Mouse (Mus musculus): ENCODE results near the gene Ntn3. TPM values are rescaled to one million over a fixed set of nuclear protein-coding genes. Genes with fewer than 3 reads are reported as not detected.

Ntn3 gene
- polyA plus RNA-seq, 1 experiment from 2014 or later, result 7.3 TPM

DNA sequence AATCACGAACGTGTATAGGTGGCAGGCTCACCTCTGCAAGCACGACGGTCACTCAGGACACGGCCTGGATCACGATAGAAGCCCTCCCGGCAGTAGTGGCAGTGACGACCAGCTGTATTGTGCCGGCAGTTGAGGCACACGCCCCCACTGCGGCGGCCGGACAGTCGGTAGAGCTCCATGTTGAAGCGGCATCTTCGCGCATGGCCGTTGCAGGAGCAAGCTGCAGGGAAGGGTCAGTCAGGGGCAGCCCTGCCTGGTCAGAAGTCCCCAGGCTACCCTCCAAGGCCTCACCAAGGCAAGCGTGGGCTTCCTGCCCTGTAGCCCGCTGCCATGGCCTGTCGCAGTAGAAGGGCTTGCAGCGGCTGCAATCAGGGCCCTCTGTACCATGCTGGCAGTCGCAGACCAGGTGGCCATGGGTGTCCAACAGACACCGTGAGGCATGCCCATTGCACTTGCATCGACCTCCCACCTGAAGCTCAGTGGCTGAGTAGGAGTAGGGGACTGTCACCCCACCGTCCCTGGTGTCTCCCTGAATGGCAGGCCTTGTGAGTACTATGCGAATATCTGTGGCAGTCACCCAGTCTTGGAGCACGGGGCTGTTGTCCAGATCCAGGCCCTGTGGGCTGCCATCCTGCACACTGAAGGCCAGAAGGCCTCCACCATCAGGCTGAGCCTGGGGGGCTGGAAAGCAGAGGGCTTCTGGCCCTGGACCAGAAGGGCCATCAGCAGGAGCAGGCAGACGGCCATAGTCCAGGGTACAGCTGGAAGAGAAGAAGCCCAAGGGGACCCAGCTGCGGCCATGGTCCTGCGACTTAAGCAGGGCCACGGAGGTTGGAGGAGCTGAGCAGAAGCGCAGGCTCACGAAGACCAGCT is 1.3 kb downstream of the Ntn3 start:
- peaks cover 95% of the 10 kb centered on the region for H3K4me1 ChIP-seq (replicated peaks)
- WGBS, result 45% methylated on average over 34 of the region's 34 CpGs
- peak overlapping the region; percentile 92 for H3K27ac ChIP-seq
- no peak for DNase-seq (ENCODE audit: low spot score)
- H3K36me3 ChIP-seq, result no peaks in the 10 kb centered on the region
- H3K27me3 ChIP-seq (ENCODE audit: insufficient read depth, poor library complexity, severe bottlenecking), result peaks cover 48% of the 10 kb centered on the region
- peak overlapping the region; percentile 79 for H3K4me3 ChIP-seq
- H3K9me3 ChIP-seq, result no peaks in the 10 kb centered on the region

- 5% methylated on average over 62 of the region's 62 CpGs for WGBS
- H3K27ac ChIP-seq, result peak overlapping the region; percentile 88
- peaks cover 89% of the 10 kb centered on the region for H3K4me1 ChIP-seq (replicated peaks)
- peak overlapping the region; percentile 79 for H3K4me3 ChIP-seq
- H3K36me3 ChIP-seq, result no peaks in the 10 kb centered on the region
- H3K9me3 ChIP-seq, result no peaks in the 10 kb centered on the region
- H3K27me3 ChIP-seq (ENCODE audit: insufficient read depth, poor library complexity, severe bottlenecking), result peaks cover 48% of the 10 kb centered on the region
- peak; percentile 67 for DNase-seq (ENCODE audit: low spot score)
Observed at GRCm38 (mm10) chr17:24206451-24207351, 2.6 kb downstream of the Ntn3 start.

GRCm38 (mm10) chr17:24205908-24206361 is 3.4 kb downstream of the Ntn3 start:
- Histone ChIP-seq H3K27ac (peak overlapping the region; percentile 88), H3K36me3 (no peaks in the 10 kb centered on the region), H3K4me3 (peak overlapping the region; percentile 79), H3K4me1 (replicated peaks) (peaks cover 81% of the 10 kb centered on the region), H3K27me3 (ENCODE audit: insufficient read depth, poor library complexity, severe bottlenecking) (peaks cover 41% of the 10 kb centered on the region), H3K9me3 (no peaks in the 10 kb centered on the region)
- no peak for DNase-seq (ENCODE audit: low spot score)
- 6% methylated on average over 15 of the region's 15 CpGs for WGBS

GRCm38 (mm10) chr17:24205284-24205888 is 3.9 kb downstream of the Ntn3 start, which contains the start of gene Tbc1d24:
Tbc1d24 (minus strand) TSS chr17:24205562.
- peak within 1 kb of the TSS; percentile 88 for H3K27ac ChIP-seq
- H3K4me1 ChIP-seq (replicated peaks), result peaks cover 76% of the 10 kb centered on the region
- DNase-seq (ENCODE audit: low spot score), result peak; percentile 96
- H3K27me3 ChIP-seq (ENCODE audit: insufficient read depth, poor library complexity, severe bottlenecking), result peaks cover 36% of the 10 kb centered on the region
- under 1% methylated on average over 65 of the region's 65 CpGs for WGBS
- H3K4me3 ChIP-seq, result peak within 1 kb of the TSS; percentile 79
- H3K9me3 ChIP-seq, result no peaks in the 10 kb centered on the region
- no peaks in the 10 kb centered on the region for H3K36me3 ChIP-seq

DNA sequence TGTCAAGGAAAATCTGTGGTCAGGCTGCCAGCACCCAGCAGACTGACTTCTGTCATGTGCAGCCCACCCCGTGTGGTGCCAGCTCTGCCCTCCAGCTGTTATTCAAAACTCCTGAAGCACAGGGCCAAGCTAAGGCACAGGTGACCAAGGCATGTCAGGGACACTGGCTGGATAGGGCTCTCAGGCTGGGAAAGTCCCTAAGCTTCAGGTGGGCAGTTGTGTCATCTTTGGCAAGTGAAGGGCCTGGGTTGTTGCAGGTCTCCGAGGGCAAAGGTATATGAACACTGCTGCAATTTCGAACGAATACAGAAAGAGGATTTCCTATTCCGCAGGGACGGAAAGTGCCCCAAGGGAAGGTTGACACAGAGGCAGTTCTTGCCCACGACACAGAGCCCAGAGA is 4.5 kb downstream of the Ntn3 start:
- no peaks in the 10 kb centered on the region for H3K9me3 ChIP-seq
- no peak for DNase-seq (ENCODE audit: low spot score)
- 11% methylated on average over 7 of the region's 7 CpGs for WGBS
- peaks cover 73% of the 10 kb centered on the region for H3K4me1 ChIP-seq (replicated peaks)
- H3K27me3 ChIP-seq (ENCODE audit: insufficient read depth, poor library complexity, severe bottlenecking), result peaks cover 30% of the 10 kb centered on the region
- no peaks in the 10 kb centered on the region for H3K36me3 ChIP-seq
- H3K27ac ChIP-seq, result peak overlapping the region; percentile 88
- H3K4me3 ChIP-seq, result peak overlapping the region; percentile 79

DNA sequence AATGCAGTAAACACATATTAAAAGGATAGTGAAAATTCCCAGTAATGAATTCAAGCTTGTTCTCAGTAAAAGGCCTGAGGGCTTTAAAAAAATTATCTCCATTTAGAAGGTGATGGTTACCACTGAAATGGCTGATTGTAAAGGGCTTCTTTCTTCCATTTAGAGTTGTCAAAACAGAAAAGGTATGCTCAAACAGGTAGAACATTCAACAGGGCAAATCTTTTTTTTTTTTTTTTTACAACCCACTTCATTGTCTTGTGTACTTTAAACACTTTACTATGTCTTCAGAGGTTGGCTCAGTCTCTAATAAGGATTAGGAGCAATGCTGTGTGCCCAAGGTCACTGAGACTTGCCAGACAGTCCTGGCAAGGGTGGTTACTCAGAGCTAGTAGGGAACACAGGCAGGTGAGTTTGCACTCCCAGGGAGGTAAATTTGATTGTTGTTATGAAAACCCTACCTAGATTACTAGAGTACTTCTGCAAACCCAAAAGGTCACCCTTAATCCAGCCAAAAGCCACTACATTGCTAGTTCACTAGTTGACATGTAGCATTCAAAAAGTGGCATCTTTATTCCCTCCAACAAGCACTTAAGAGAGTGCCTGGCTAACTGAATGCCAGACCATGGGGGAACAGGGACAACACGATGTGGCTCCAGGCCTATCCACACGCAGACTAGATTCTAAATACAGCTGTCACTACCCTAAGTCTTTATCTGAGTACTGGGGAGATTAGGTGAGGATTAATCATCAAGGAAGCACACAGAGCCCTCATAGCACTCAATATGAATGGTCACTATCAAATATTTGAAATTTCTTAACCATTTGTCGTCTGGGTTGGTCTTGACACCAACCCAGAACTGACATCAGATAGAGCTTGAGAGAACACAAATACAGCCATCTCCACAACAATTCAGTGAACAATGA is 5.5 kb downstream of the Ntn3 start:
- Histone ChIP-seq H3K4me3 (peak overlapping the region; percentile 79; the same call in 1 of the 2 replicates), H3K27ac (0 out of 2 replicates have a peak overlapping the region, but pooled peaks have one; percentile 6), H3K4me1 (replicated peaks) (peaks cover 70% of the 10 kb centered on the region)

DNA sequence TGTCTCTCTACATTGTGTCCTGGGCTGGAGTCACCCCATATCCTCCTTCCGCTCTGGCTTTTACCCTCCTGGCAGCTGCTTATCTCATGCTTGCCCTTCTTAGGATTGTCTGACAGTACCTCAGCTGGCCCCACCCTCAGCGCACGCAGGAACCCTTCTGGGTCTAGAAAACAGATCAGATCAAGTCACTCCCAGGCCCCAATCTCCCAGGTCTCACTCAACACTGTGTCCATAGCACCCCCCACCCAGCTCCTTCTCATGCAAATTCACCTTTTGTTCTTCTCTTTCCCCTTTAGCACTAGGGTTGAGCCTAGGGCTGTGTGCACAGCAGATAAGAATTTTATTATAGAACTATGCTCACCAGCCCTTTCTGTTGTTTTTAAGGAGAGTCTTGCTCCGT is 6.3 kb downstream of the Ntn3 start:
- H3K4me3 ChIP-seq, result peak overlapping the region; percentile 10; the same call in 1 of the 2 replicates
- H3K9me3 ChIP-seq, result no peaks in the 10 kb centered on the region
- H3K27ac ChIP-seq, result 0 out of 2 replicates have a peak overlapping the region, but pooled peaks have one; percentile 6
- H3K4me1 ChIP-seq (replicated peaks), result peaks cover 62% of the 10 kb centered on the region
- no peaks in the 10 kb centered on the region for H3K36me3 ChIP-seq
- DNase-seq (ENCODE audit: low spot score), result no peak
- WGBS, result 39% methylated on average over 4 of the region's 4 CpGs
- peaks cover 23% of the 10 kb centered on the region for H3K27me3 ChIP-seq (ENCODE audit: insufficient read depth, poor library complexity, severe bottlenecking)

More for the DNA sequence above, 5.5 kb downstream of the Ntn3 start:
- DNase-seq (ENCODE audit: low spot score), result no peak
- WGBS, result 80% methylated on average over 3 of the region's 3 CpGs
- no peaks in the 10 kb centered on the region for H3K9me3 ChIP-seq
- H3K36me3 ChIP-seq, result no peaks in the 10 kb centered on the region
- H3K27me3 ChIP-seq (ENCODE audit: insufficient read depth, poor library complexity, severe bottlenecking), result peaks cover 29% of the 10 kb centered on the region

GRCm38 (mm10) chr17:24201092-24201491 is 8.2 kb downstream of the Ntn3 start:
- WGBS, result 85% methylated on average over 4 of the region's 4 CpGs
- DNase-seq (ENCODE audit: low spot score), result no peak

GRCm38 (mm10) chr17:24199741-24200140 is 9.6 kb downstream of the Ntn3 start:
- Histone ChIP-seq H3K27me3 (ENCODE audit: insufficient read depth, poor library complexity, severe bottlenecking) (no peaks in the 10 kb centered on the region), H3K9me3 (no peaks in the 10 kb centered on the region), H3K4me3 (no peak overlapping the region), H3K27ac (no peak overlapping the region), H3K4me1 (replicated peaks) (peaks cover 43% of the 10 kb centered on the region), H3K36me3 (no peaks in the 10 kb centered on the region; the same call in 1 of the 2 replicates)
- 67% methylated on average over 4 of the region's 4 CpGs for WGBS
- DNase-seq (ENCODE audit: low spot score), result no peak

More at GRCm38 (mm10) chr17:24201092-24201491, 8.2 kb downstream of the Ntn3 start:
- Histone ChIP-seq H3K4me1 (replicated peaks) (peaks cover 53% of the 10 kb centered on the region), H3K4me3 (no peak overlapping the region), H3K36me3 (no peaks in the 10 kb centered on the region; the same call in 1 of the 2 replicates), H3K9me3 (no peaks in the 10 kb centered on the region), H3K27me3 (ENCODE audit: insufficient read depth, poor library complexity, severe bottlenecking) (peaks cover 3% of the 10 kb centered on the region), H3K27ac (no peak overlapping the region)

DNA sequence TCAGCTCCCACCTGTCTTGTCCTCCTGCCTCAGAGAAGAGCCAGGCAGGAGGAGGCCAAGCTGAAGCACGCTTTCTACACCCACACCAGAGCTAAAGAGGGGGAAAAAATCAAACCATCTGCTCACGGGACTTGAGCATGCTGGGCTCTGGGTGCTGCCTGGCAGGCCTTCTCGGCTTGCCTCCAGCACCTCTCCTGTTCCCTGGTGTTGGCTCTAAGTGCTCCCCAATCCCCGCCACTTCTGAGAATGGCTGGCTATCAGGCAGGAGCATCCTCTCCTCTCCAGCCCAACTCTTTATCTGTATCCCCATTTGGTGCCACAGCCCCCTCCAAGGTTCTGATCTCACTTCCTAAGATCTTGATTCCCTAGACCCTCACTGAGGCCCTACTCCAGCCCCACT is 10.1 kb downstream of the Ntn3 start:
- peaks cover 43% of the 10 kb centered on the region for H3K4me1 ChIP-seq (replicated peaks)
- DNase-seq (ENCODE audit: low spot score), result no peak
- 88% methylated on average over 4 of the region's 4 CpGs for WGBS

GRCm38 (mm10) chr17:24197032-24197824 is 12.1 kb downstream of the Ntn3 start:
- no peaks in the 10 kb centered on the region for H3K27me3 ChIP-seq (ENCODE audit: insufficient read depth, poor library complexity, severe bottlenecking)
- H3K36me3 ChIP-seq, result no peaks in the 10 kb centered on the region; the same call in 1 of the 2 replicates
- H3K4me3 ChIP-seq, result no peak overlapping the region
- peak overlapping the region; percentile 29; the same call in 1 of the 2 replicates for H3K27ac ChIP-seq
- 69% methylated on average over 15 of the region's 15 CpGs for WGBS
- DNase-seq (ENCODE audit: low spot score), result no peak
- H3K4me1 ChIP-seq (replicated peaks), result peaks cover 36% of the 10 kb centered on the region
- H3K9me3 ChIP-seq, result no peaks in the 10 kb centered on the region

More for the DNA sequence above, 10.1 kb downstream of the Ntn3 start:
- no peak overlapping the region for H3K4me3 ChIP-seq
- H3K36me3 ChIP-seq, result no peaks in the 10 kb centered on the region; the same call in 1 of the 2 replicates
- no peak overlapping the region for H3K27ac ChIP-seq
- H3K27me3 ChIP-seq (ENCODE audit: insufficient read depth, poor library complexity, severe bottlenecking), result no peaks in the 10 kb centered on the region
- H3K9me3 ChIP-seq, result no peaks in the 10 kb centered on the region

Data from hindbrain, embryonic 10.5 days (tissue).